Mouse (Mus musculus) embryonic fibroblast, embryonic 13.5 days (primary cell): Measurements from ENCODE around the gene Kifc1.

Source experiments
- CTCF ChIP-seq: IDR thresholded peaks from 2 replicates; pipeline ENCODE4 v1.5.1; 2011; ENCODE audit warnings: mild to moderate bottlenecking, control low read depth, low read length, moderate library complexity, borderline replicate concordance; ENCODE audit not compliant: insufficient read depth
- POLR2A ChIP-seq: IDR thresholded peaks from 2 replicates; pipeline ENCODE4 v1.6.1; 2011; ENCODE audit warnings: low read depth, mild to moderate bottlenecking, control low read depth, low read length, moderate library complexity

DNA sequence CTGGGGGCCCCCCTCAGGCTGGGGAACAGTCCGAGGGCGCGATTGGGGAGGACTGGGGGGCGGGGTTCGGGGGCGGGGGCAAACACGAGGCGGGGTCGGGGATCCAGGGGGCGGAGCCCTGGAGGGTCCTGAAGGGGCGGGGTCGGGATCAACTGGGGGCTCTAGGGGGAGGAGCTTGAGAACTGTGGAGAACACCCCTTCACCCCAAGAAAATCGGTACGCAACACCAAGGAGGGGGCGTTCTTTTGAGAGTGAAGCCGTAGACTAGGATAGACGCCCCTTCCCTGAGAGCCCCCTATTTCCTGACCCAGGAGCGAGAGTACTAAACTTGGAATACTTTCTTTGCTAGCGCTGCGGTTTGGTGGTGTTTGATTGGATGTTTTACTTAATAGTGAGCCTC lies 25.8 kb upstream of the Kifc1 start:
- TF ChIP-seq CTCF = no peak
- peak; percentile 10; the same call in 1 of the 2 replicates for TF ChIP-seq POLR2A
